ENCODE assay signal across 11 mouse cellular contexts in genomic region chr10:86502063-86502462, GRCm38 (mm10).
"Had no signal": no experiment of that assay in that cellular context is flagged by ENCODE, and none has a peak within 500 bp of the region (broad histone marks: within the 10 kb centered on the region; RNA-seq: fewer than 3 reads in every experiment).

No protein-coding gene starts in this region.

- DNase-seq: kidney, adult 2 months; kidney, postnatal 25 days; liver, embryonic 13.5 days; lung, adult 2 months; lung, postnatal 14 days; lung, postnatal 4 days; midbrain, embryonic 14.5 days; thymus, adult 2 months; thymus, postnatal 14 days; thymus, postnatal 4 days had no signal

- ATAC-seq: intestine, postnatal 0 days had no signal
